Mouse (Mus musculus): ENCODE data around the gene B3galt4. TPM values are rescaled to one million over a fixed set of nuclear protein-coding genes. Genes with fewer than 3 reads are reported as not detected.

Gene B3galt4
- polyA plus RNA-seq, 1 experiment from 2014 or later: 4.4 TPM

- peaks cover 12% of the 10 kb centered on the region for H3K36me3 ChIP-seq (ENCODE audit: control insufficient read depth, insufficient read depth, low read length)
- no peak for ATAC-seq (ENCODE audit: insufficient read depth, low FRiP score, low TSS enrichment)
Measured at GRCm38 (mm10) chr17:33959135-33959534, 7.8 kb upstream of the B3galt4 start.

GRCm38 (mm10) chr17:33958451-33958850, 7.2 kb upstream of the B3galt4 start:
- no peak overlapping the region for H3K4me2 ChIP-seq (ENCODE audit: low read depth)
- peaks cover 13% of the 10 kb centered on the region for H3K4me1 ChIP-seq (ENCODE audit: control insufficient read depth, insufficient read depth, low read length)
- DNase-seq (ENCODE audit: low spot score) (no peak), ATAC-seq (ENCODE audit: insufficient read depth, low FRiP score, low TSS enrichment) (no peak)
- H3K27me3 ChIP-seq (ENCODE audit: control insufficient read depth, insufficient read depth, low read length): no peaks in the 10 kb centered on the region
- no peak overlapping the region for H3K4me3 ChIP-seq (ENCODE audit: low read depth, low read length)
- H3K27ac ChIP-seq (ENCODE audit: low read depth, low read length): no peak overlapping the region
- peaks cover 11% of the 10 kb centered on the region for H3K36me3 ChIP-seq (ENCODE audit: control insufficient read depth, insufficient read depth, low read length)
- no peak overlapping the region for H3K9ac ChIP-seq (ENCODE audit: low read length)
- 95% methylated on average over 11 of the region's 11 CpGs for whole genome bisulfite sequencing
- no peaks in the 10 kb centered on the region for H3K9me3 ChIP-seq (ENCODE audit: control insufficient read depth, low read length)

More at GRCm38 (mm10) chr17:33959135-33959534, 7.8 kb upstream of the B3galt4 start:
- no peak for DNase-seq (ENCODE audit: low spot score)
- H3K9ac ChIP-seq (ENCODE audit: low read length): no peak overlapping the region
- no peak overlapping the region for H3K27ac ChIP-seq (ENCODE audit: low read depth, low read length)
- peaks cover 11% of the 10 kb centered on the region for H3K4me1 ChIP-seq (ENCODE audit: control insufficient read depth, insufficient read depth, low read length)
- H3K9me3 ChIP-seq (ENCODE audit: control insufficient read depth, low read length): no peaks in the 10 kb centered on the region
- no peak overlapping the region for H3K4me2 ChIP-seq (ENCODE audit: low read depth)
- no peaks in the 10 kb centered on the region for H3K27me3 ChIP-seq (ENCODE audit: control insufficient read depth, insufficient read depth, low read length)
- H3K4me3 ChIP-seq (ENCODE audit: low read depth, low read length): no peak overlapping the region
- 96% methylated on average over 13 of the region's 13 CpGs for WGBS

- no peak overlapping the region for H3K4me2 ChIP-seq (ENCODE audit: low read depth)
- no peak for DNase-seq (ENCODE audit: low spot score)
- peaks cover 16% of the 10 kb centered on the region for H3K36me3 ChIP-seq (ENCODE audit: control insufficient read depth, insufficient read depth, low read length)
Measured at GRCm38 (mm10) chr17:33957493-33957892, 6.2 kb upstream of the B3galt4 start.

DNA sequence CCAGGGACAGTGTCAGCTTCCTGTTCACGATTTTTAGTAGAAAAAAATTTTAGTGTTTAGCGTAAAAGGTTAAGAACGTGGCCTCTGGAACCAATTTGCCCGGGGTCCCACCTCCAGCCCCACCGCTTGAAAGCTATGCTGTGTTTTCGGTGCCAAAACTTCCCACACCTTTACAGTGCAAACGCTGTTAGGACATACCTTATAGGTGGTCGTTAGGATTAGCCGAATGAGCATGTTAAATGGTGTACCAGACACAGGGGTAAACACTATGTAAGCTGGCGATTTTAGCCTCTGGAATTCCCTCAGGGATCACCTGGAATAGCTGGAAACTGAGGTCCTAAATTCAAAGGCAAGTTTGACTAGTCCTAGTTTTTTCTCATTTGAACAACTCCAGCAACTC, 5.0 kb upstream of the B3galt4 start:
- peak; percentile 8; the same call in 1 of the 2 replicates for ATAC-seq (ENCODE audit: insufficient read depth, low FRiP score, low TSS enrichment)

More at GRCm38 (mm10) chr17:33957493-33957892, 6.2 kb upstream of the B3galt4 start:
- no peak overlapping the region for H3K4me3 ChIP-seq (ENCODE audit: low read depth, low read length)
- H3K27ac ChIP-seq (ENCODE audit: low read depth, low read length): no peak overlapping the region
- ATAC-seq (ENCODE audit: insufficient read depth, low FRiP score, low TSS enrichment): no peak
- 89% methylated on average over 6 of the region's 6 CpGs for WGBS
- peaks cover 22% of the 10 kb centered on the region for H3K4me1 ChIP-seq (ENCODE audit: control insufficient read depth, insufficient read depth, low read length)
- no peaks in the 10 kb centered on the region for H3K27me3 ChIP-seq (ENCODE audit: control insufficient read depth, insufficient read depth, low read length)
- no peak overlapping the region for H3K9ac ChIP-seq (ENCODE audit: low read length)
- H3K9me3 ChIP-seq (ENCODE audit: control insufficient read depth, low read length): no peaks in the 10 kb centered on the region

DNA sequence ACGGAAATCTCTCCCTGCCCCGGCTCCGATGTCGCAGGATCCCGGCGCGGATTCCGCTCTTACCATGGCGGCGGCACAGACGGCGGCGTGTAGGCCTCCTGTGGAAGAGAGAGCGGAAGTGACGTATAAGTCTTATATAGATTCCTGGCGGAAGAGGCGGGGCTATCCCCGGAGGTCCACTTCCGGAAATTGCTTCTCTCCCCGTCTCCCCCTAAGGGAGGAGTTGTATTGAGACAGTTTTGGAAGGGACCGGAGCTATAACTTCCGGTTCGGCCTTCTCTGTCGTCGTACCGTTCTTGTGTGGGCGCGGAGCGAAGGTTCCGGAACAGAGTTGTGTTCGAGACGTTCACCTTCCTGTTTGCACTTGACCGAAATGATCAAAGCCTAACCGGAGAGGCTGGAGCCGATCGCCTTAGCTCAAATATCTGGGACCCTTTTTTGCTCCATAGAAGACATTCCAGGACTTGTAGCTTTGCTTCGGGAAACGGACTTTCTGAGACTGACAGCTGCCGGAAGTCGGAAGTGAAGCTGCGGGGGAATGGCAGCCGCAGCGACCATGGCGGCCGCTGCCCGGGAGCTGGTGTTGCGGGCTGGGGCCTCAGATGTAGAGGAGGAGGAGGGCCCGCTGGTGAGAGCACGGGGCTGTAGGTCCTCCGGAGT, 4.4 kb upstream of the B3galt4 start, which contains the start of the genes Vps52 and Rps18:
TSS of gene Vps52 (plus strand) at position 258 of the 660 bp plus-strand sequence.
TSS of gene Rps18 (minus strand) at position 447 of the 660 bp plus-strand sequence.
- Histone ChIP-seq H3K9ac (ENCODE audit: low read length) (peak within 1 kb of the TSS; percentile 99), H3K4me1 (ENCODE audit: control insufficient read depth, insufficient read depth, low read length) (peaks cover 37% of the 10 kb centered on the region), H3K27me3 (ENCODE audit: control insufficient read depth, insufficient read depth, low read length) (no peaks in the 10 kb centered on the region), H3K9me3 (ENCODE audit: control insufficient read depth, low read length) (no peaks in the 10 kb centered on the region), H3K4me2 (ENCODE audit: low read depth) (peak within 1 kb of the TSS; percentile 99), H3K36me3 (ENCODE audit: control insufficient read depth, insufficient read depth, low read length) (peaks cover 16% of the 10 kb centered on the region), H3K4me3 (ENCODE audit: low read depth, low read length) (peak within 1 kb of the TSS; percentile 85), H3K27ac (ENCODE audit: low read depth, low read length) (peak within 1 kb of the TSS; percentile 86)
- peak; percentile 93 for DNase-seq (ENCODE audit: low spot score)
- peak; percentile 88 for ATAC-seq (ENCODE audit: insufficient read depth, low FRiP score, low TSS enrichment)
- WGBS: under 1% methylated on average over 50 of the region's 50 CpGs

More for the DNA sequence above, 5.0 kb upstream of the B3galt4 start:
- Histone ChIP-seq H3K36me3 (ENCODE audit: control insufficient read depth, insufficient read depth, low read length) (peaks cover 16% of the 10 kb centered on the region), H3K4me1 (ENCODE audit: control insufficient read depth, insufficient read depth, low read length) (peaks cover 32% of the 10 kb centered on the region), H3K9ac (ENCODE audit: low read length) (peak overlapping the region; percentile 69), H3K27ac (ENCODE audit: low read depth, low read length) (peak overlapping the region; percentile 78), H3K27me3 (ENCODE audit: control insufficient read depth, insufficient read depth, low read length) (no peaks in the 10 kb centered on the region), H3K9me3 (ENCODE audit: control insufficient read depth, low read length) (no peaks in the 10 kb centered on the region), H3K4me2 (ENCODE audit: low read depth) (peak overlapping the region; percentile 83), H3K4me3 (ENCODE audit: low read depth, low read length) (peak overlapping the region; percentile 85)
- 8% methylated on average over 10 of the region's 10 CpGs for WGBS
- DNase-seq (ENCODE audit: low spot score): peak; percentile 40

GRCm38 (mm10) chr17:33954646-33955554, 3.6 kb upstream of the B3galt4 start:
- H3K9me3 ChIP-seq (ENCODE audit: control insufficient read depth, low read length): no peaks in the 10 kb centered on the region
- peak overlapping the region; percentile 86 for H3K27ac ChIP-seq (ENCODE audit: low read depth, low read length)
- H3K36me3 ChIP-seq (ENCODE audit: control insufficient read depth, insufficient read depth, low read length): peaks cover 16% of the 10 kb centered on the region
- 2% methylated on average over 33 of the region's 33 CpGs for WGBS
- peak overlapping the region; percentile 99 for H3K9ac ChIP-seq (ENCODE audit: low read length)
- ATAC-seq (ENCODE audit: insufficient read depth, low FRiP score, low TSS enrichment): no peak
- peak overlapping the region; percentile 85 for H3K4me3 ChIP-seq (ENCODE audit: low read depth, low read length)
- H3K4me1 ChIP-seq (ENCODE audit: control insufficient read depth, insufficient read depth, low read length): peaks cover 43% of the 10 kb centered on the region
- peak overlapping the region; percentile 99 for H3K4me2 ChIP-seq (ENCODE audit: low read depth)
- DNase-seq (ENCODE audit: low spot score): no peak
- no peaks in the 10 kb centered on the region for H3K27me3 ChIP-seq (ENCODE audit: control insufficient read depth, insufficient read depth, low read length)

DNA sequence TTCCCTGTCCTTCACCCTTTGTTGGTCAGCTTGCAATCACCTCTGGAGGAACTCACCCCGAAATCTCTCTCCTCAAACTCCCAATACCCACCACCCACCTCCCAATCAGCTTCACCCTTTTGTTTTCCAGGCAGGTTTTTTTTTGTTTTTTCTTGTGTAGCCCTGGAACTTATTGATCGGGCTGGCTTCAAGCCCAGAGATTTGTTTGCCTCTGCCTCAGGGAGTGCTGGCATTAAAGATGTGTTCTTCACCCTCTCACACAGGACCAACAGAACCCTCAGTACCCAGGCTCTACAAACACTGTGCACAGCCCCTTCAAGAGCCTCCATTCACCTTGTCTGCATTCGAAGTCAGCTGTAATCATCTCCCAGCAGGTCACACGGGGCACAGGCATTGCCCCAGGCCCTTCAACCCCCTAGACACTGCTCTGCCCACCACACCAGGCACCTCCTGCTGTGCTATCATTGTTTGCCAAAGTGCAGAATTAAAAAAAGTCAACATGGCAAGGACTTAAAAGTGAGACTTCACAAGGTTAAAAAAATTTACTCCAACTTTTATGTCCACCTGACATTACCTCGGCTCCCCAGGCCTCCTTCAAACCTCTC, 2.8 kb upstream of the B3galt4 start:
- Histone ChIP-seq H3K27ac (ENCODE audit: low read depth, low read length) (0 out of 2 replicates have a peak overlapping the region, but pooled peaks have one; percentile 86), H3K9ac (ENCODE audit: low read length) (peak overlapping the region; percentile 99), H3K4me3 (ENCODE audit: low read depth, low read length) (peak overlapping the region; percentile 85), H3K27me3 (ENCODE audit: control insufficient read depth, insufficient read depth, low read length) (no peaks in the 10 kb centered on the region), H3K9me3 (ENCODE audit: control insufficient read depth, low read length) (no peaks in the 10 kb centered on the region), H3K4me1 (ENCODE audit: control insufficient read depth, insufficient read depth, low read length) (peaks cover 43% of the 10 kb centered on the region), H3K4me2 (ENCODE audit: low read depth) (peak overlapping the region; percentile 99), H3K36me3 (ENCODE audit: control insufficient read depth, insufficient read depth, low read length) (peaks cover 11% of the 10 kb centered on the region)
- 38% methylated on average over 5 of the region's 5 CpGs for WGBS
- ATAC-seq (ENCODE audit: insufficient read depth, low FRiP score, low TSS enrichment) (no peak), DNase-seq (ENCODE audit: low spot score) (no peak)

- H3K4me3 ChIP-seq (ENCODE audit: low read depth, low read length): peak overlapping the region; percentile 15
- no peaks in the 10 kb centered on the region for H3K27me3 ChIP-seq (ENCODE audit: control insufficient read depth, insufficient read depth, low read length)
- no peaks in the 10 kb centered on the region for H3K9me3 ChIP-seq (ENCODE audit: control insufficient read depth, low read length)
- no peak overlapping the region for H3K27ac ChIP-seq (ENCODE audit: low read depth, low read length)
- H3K4me2 ChIP-seq (ENCODE audit: low read depth): peak overlapping the region; percentile 4
- ATAC-seq (ENCODE audit: insufficient read depth, low FRiP score, low TSS enrichment) (no peak), DNase-seq (ENCODE audit: low spot score) (no peak)
- peaks cover 8% of the 10 kb centered on the region; the same call in 1 of the 2 replicates for H3K36me3 ChIP-seq (ENCODE audit: control insufficient read depth, insufficient read depth, low read length)
- H3K4me1 ChIP-seq (ENCODE audit: control insufficient read depth, insufficient read depth, low read length): peaks cover 43% of the 10 kb centered on the region
- WGBS: 95% methylated on average over 3 of the region's 3 CpGs
- peak overlapping the region; percentile 11; the same call in 1 of the 2 replicates for H3K9ac ChIP-seq (ENCODE audit: low read length)
Measured at GRCm38 (mm10) chr17:33953310-33953709, 2.0 kb upstream of the B3galt4 start.
